Mouse (Mus musculus) G1E (cell line): ENCODE measurements around the gene Tusc2. TPM values are rescaled to one million over a fixed set of nuclear protein-coding genes. Genes with fewer than 3 reads are reported as not detected.
"Not testable (repeated sequence)": the region's sequence is repeated elsewhere in the genome, so short reads cannot be mapped to it uniquely, and the experiment has no call there.

Source experiments
- ATAC-seq: 2 replicates; pipeline ENCODE4 v1.8.0; 2016; ENCODE audit warnings: mild to moderate bottlenecking; ENCODE audit not compliant: insufficient number of reproducible peaks, poor library complexity, low FRiP score, severe bottlenecking; ENCODE audit errors: extremely low read depth
- DNase-seq: peaks from one replicate; pipeline ENCODE4 v3.0.0; 2012; ENCODE audit warnings: low spot score
- H3K27me3 ChIP-seq: 2 replicates; pipeline ENCODE4 v1.6.1; 2012; ENCODE audit warnings: mild to moderate bottlenecking, low read length, inconsistent platforms; ENCODE audit not compliant: insufficient read depth
- H3K36me3 ChIP-seq: replicated peaks from 2 replicates; pipeline ENCODE3; 2012; ENCODE audit warnings: mild to moderate bottlenecking, inconsistent platforms
- H3K4me1 ChIP-seq: 2 replicates; pipeline ENCODE4 v1.6.1; 2012; ENCODE audit warnings: low read depth, low read length, inconsistent platforms, mixed read lengths; ENCODE audit not compliant: insufficient read depth
- H3K4me3 ChIP-seq: 2 replicates; pipeline ENCODE4 v1.5.1; 2012; ENCODE audit warnings: low read depth, mild to moderate bottlenecking, inconsistent platforms, low read length, moderate library complexity, mixed read lengths
- H3K9me3 ChIP-seq: replicated peaks from 2 replicates; pipeline ENCODE4 v1.6.1; 2012; ENCODE audit warnings: inconsistent platforms
- CTCF ChIP-seq: IDR thresholded peaks from 2 replicates; pipeline ENCODE4 v1.5.1; 2012; ENCODE audit warnings: low read depth, low read length, inconsistent platforms, mixed read lengths
- GATA1 ChIP-seq: IDR thresholded peaks from 2 replicates; pipeline ENCODE4 v1.6.1; 2012; ENCODE audit warnings: borderline replicate concordance, low read length, inconsistent platforms, mixed read lengths
- GATA2 ChIP-seq: IDR thresholded peaks from 2 replicates; pipeline ENCODE4 v1.6.1; 2012; ENCODE audit warnings: low read depth, low read length, inconsistent platforms, borderline replicate concordance
- POLR2AphosphoS5 ChIP-seq: IDR thresholded peaks from 2 replicates; pipeline ENCODE4 v1.6.1; 2012; ENCODE audit warnings: low read depth, low read length, inconsistent platforms; ENCODE audit not compliant: insufficient replicate concordance
- TAL1 ChIP-seq: conservative IDR thresholded peaks from 2 replicates; pipeline ENCODE4 v1.6.1; 2012; ENCODE audit warnings: low read depth, low read length, inconsistent platforms, mixed read lengths
- polyA plus RNA-seq: library from polyadenylated mRNA; stranded (reverse); fragments of >175 nt; gene quantifications from 2 replicates; pipeline ENCODE4 v1.2.3, GENCODE M21; 2012
- total RNA-seq, 2 experiments: library from RNA; stranded (forward) in 1 of 2; stranded (reverse) in 1 of 2; fragments of 200-1000 nt in 1 of 2; fragments of >200 nt in 1 of 2; fragmentation: Nextera tagmentation in 1 of 2; gene quantifications; 2 replicates each; pipeline ENCODE4 v1.2.3; 2014 to 2017

Tusc2 gene
- total and polyA plus RNA-seq, 3 experiments, result 16.0 to 33.1 (median 24.4) TPM

- ATAC-seq (no peak), DNase-seq (no peak)
- no peak for TF ChIP-seq CTCF
- no peak for TF ChIP-seq TAL1
- no peak for TF ChIP-seq GATA2
- TF ChIP-seq POLR2AphosphoS5, result no peak
- no peak for TF ChIP-seq GATA1
- Histone ChIP-seq H3K27me3 (no peaks in the 10 kb centered on the region), H3K36me3 (peaks cover 43% of the 10 kb centered on the region), H3K4me3 (peak overlapping the region; percentile 79; the same call in 1 of the 2 replicates), H3K4me1 (peaks cover 83% of the 10 kb centered on the region), H3K9me3 (no peaks in the 10 kb centered on the region)
These were observed 8.7 kb downstream of the Tusc2 start for GRCm38 (mm10) chr9:107571534-107572326.

- TF ChIP-seq POLR2AphosphoS5 (no peak), GATA1 (no peak), CTCF (no peak), GATA2 (no peak), TAL1 (no peak)
- H3K36me3 ChIP-seq, result peaks cover 40% of the 10 kb centered on the region
- H3K4me1 ChIP-seq, result peaks cover 84% of the 10 kb centered on the region
- ATAC-seq (no peak), DNase-seq (no peak)
- peak overlapping the region; percentile 7; the same call in 1 of the 2 replicates for H3K4me3 ChIP-seq
- H3K27me3 ChIP-seq, result no peaks in the 10 kb centered on the region
- no peaks in the 10 kb centered on the region for H3K9me3 ChIP-seq
These were observed 9.2 kb downstream of the Tusc2 start for GRCm38 (mm10) chr9:107572327-107572662.

DNA sequence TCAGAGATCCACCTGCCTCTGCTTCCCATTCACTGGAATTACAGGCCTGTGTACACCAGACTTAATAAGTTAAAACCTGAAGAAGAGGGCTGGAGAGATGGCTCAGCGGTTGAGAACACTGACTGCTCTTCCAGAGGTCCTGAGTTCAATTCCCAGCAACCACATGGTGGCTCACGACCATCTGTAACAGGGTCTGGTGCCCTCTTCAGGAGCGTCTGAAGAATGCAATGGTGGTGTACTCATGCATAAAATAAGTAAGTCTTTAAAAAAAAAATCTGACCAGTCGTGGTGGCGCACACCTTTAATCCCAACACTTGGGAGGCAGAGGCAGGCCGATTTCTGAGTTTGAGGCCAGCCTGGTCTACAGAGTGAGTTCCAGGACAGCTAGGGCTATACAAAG lies 10.7 kb downstream of the Tusc2 start:
- H3K9me3 ChIP-seq, ATAC-seq, DNase-seq, H3K27me3 ChIP-seq, H3K4me3 ChIP-seq: not testable (repeated sequence)
- H3K36me3 ChIP-seq, result peaks cover 43% of the 10 kb centered on the region
- peaks cover 81% of the 10 kb centered on the region for H3K4me1 ChIP-seq

DNA sequence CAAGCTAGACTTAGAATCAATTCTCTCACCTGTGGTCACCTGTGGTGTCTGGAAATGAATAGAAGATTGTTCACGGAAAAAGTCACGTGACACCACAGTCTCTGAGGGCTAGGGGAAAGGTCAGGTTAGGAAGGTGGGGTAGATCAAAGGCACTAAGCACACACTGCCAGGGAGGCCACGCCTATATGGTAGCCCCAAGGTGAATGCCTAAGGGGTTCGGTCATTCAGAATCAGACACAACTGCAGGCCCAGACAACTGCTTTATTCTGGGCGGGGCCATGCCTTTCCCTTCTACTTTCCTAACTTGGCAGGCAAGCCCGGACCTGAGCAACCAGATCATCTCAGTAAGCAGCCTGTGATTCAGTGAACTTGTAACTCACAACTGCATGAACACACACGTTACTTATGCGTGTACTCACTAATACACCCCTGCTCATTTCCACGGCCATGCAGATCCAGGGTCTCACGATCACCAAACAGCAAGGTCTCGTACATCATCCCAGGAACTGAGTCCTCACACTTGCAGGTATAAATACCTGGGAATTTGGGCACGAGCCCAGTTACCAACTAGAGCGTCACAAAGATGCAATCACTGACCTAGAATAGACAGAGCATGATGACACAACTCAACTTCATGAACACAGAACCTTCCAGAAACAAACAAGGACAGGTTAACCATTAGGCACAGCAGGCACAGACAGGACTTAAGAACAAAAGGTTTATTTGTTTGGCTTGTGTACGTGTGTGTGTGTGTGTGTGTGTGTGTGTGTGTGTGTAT lies 12.7 kb downstream of the Tusc2 start:
- peaks cover 80% of the 10 kb centered on the region for H3K4me1 ChIP-seq

DNA sequence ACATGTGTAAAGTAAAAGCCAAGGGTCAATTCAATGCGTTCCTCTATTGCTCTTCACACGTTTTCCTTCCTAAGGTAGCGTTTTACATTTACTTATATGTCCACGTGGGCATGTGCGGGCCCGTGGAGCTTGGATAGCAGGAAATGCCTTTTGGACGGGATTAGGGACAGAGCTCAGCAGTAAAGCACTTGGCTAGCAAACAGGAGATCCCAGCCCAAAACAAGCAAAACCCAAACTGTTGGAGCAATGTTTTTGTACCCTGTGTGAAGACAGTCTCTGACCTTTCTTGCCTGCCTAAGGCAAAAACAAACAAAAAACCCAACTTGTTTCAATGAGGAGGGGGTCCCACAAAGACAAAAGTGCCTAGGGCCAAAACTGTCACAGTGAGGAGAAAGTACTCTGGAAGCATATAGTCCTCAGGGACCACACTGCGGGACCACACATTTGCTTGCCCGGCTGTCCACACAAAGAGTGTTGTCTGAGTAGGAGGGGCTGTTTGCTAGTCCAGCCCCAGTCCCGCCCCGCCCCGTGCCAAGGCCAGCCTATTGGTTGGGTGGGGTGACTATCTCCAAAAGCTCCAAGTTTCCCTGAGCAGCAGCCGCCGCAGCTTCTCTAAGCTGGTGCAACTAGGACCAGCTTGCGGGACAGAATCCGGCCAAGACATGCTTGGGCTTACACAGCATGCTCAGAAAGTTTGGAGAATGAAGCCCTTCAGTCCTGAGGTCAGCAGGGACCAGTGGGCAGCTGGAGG lies 13.5 kb downstream of the Tusc2 start, which contains the start of gene Hyal1:
TSS of gene Hyal1 (plus strand) at position 571 of the 751 bp plus-strand sequence.
- no peaks in the 10 kb centered on the region for H3K27me3 ChIP-seq
- peaks cover 79% of the 10 kb centered on the region for H3K4me1 ChIP-seq
- ATAC-seq (peak; percentile 43; the same call in 1 of the 2 replicates), DNase-seq (peak; percentile 85)
- H3K4me3 ChIP-seq, result peak within 1 kb of the TSS; percentile 67
- no peak for TF ChIP-seq GATA1
- TF ChIP-seq CTCF, result no peak
- TF ChIP-seq GATA2, result no peak
- no peak for TF ChIP-seq POLR2AphosphoS5
- TF ChIP-seq TAL1, result no peak
- no peaks in the 10 kb centered on the region for H3K9me3 ChIP-seq
- peaks cover 36% of the 10 kb centered on the region for H3K36me3 ChIP-seq

More for the DNA sequence above, 12.7 kb downstream of the Tusc2 start:
- Histone ChIP-seq H3K27me3 (no peaks in the 10 kb centered on the region), H3K9me3 (no peaks in the 10 kb centered on the region), H3K4me3 (no peak overlapping the region), H3K36me3 (peaks cover 44% of the 10 kb centered on the region)
- ATAC-seq (no peak), DNase-seq (no peak)
- TF ChIP-seq CTCF, result no peak
- TF ChIP-seq GATA2, result no peak

GRCm38 (mm10) chr9:107577871-107578270 lies 14.8 kb downstream of the Tusc2 start:
- Histone ChIP-seq H3K9me3 (no peaks in the 10 kb centered on the region), H3K4me3 (no peak overlapping the region), H3K36me3 (peaks cover 31% of the 10 kb centered on the region), H3K4me1 (peaks cover 78% of the 10 kb centered on the region), H3K27me3 (no peaks in the 10 kb centered on the region)
- no peak for DNase-seq
- TF ChIP-seq TAL1 (no peak), GATA2 (no peak), GATA1 (no peak), POLR2AphosphoS5 (no peak), CTCF (no peak)
- no peak for ATAC-seq
